Mouse (Mus musculus) thymus, adult 2 months (tissue): ENCODE results near the gene Gm21970. TPM values are rescaled to one million over a fixed set of nuclear protein-coding genes. Genes with fewer than 3 reads are reported as not detected.

Source experiments
- DNase-seq: peaks from one replicate; pipeline ENCODE4 v3.0.0; 2021
- H3K27ac ChIP-seq: fragments of 200-500 bp; 2 replicates; pipeline ENCODE4 v1.5.1; 2012; ENCODE audit warnings: low read length, control low read depth; ENCODE audit not compliant: control insufficient read depth, insufficient read depth
- H3K27me3 ChIP-seq: fragments of 200-500 bp; 2 replicates; pipeline ENCODE4 v1.6.1; 2012; ENCODE audit warnings: mild to moderate bottlenecking, low read length, moderate library complexity, mixed read lengths; ENCODE audit not compliant: control insufficient read depth, insufficient read depth
- H3K36me3 ChIP-seq: fragments of 200-500 bp; 2 replicates; pipeline ENCODE4 v1.6.1; 2012; ENCODE audit warnings: mild to moderate bottlenecking, low read length, moderate library complexity; ENCODE audit not compliant: control insufficient read depth, insufficient read depth
- H3K4me1 ChIP-seq: fragments of 200-500 bp; replicated peaks from 2 replicates; pipeline ENCODE4 v1.6.1; 2012; ENCODE audit warnings: low read length; ENCODE audit not compliant: control insufficient read depth, insufficient read depth
- H3K4me3 ChIP-seq: fragments of 200-500 bp; 2 replicates; pipeline ENCODE4 v1.5.1; 2012; ENCODE audit warnings: mild to moderate bottlenecking, low read length, control low read depth, moderate library complexity; ENCODE audit not compliant: control insufficient read depth, insufficient read depth
- CTCF ChIP-seq: fragments of 200-500 bp; IDR thresholded peaks from 2 replicates; pipeline ENCODE4 v1.5.1; 2012; ENCODE audit warnings: mild to moderate bottlenecking, control low read depth, low read length, moderate library complexity, borderline replicate concordance; ENCODE audit not compliant: control insufficient read depth, poor library complexity, insufficient read depth; ENCODE audit errors: extremely low read depth
- POLR2A ChIP-seq: fragments of 200-500 bp; IDR thresholded peaks from 2 replicates; pipeline ENCODE4 v1.6.1; 2012; ENCODE audit warnings: mild to moderate bottlenecking, low read length, control low read depth, moderate library complexity; ENCODE audit not compliant: control insufficient read depth, poor library complexity, insufficient read depth; ENCODE audit errors: extremely low read depth
- WGBS: fragments of 180-500 bp; shearing (Covaris S2); methylation state at CpG from one replicate; pipeline ENCODE4 v1.1.7; 2018; 5-methylcytosine and 5-hydroxymethylcytosine counted together
- polyA plus RNA-seq: library from polyadenylated mRNA; depleted of rRNA; stranded (reverse); fragments of >200 nt; gene quantifications from 2 replicates; pipeline ENCODE4 v1.2.3, GENCODE M21; 2012

The Gm21970 gene
- polyA plus RNA-seq, 1 experiment: not detected

DNA sequence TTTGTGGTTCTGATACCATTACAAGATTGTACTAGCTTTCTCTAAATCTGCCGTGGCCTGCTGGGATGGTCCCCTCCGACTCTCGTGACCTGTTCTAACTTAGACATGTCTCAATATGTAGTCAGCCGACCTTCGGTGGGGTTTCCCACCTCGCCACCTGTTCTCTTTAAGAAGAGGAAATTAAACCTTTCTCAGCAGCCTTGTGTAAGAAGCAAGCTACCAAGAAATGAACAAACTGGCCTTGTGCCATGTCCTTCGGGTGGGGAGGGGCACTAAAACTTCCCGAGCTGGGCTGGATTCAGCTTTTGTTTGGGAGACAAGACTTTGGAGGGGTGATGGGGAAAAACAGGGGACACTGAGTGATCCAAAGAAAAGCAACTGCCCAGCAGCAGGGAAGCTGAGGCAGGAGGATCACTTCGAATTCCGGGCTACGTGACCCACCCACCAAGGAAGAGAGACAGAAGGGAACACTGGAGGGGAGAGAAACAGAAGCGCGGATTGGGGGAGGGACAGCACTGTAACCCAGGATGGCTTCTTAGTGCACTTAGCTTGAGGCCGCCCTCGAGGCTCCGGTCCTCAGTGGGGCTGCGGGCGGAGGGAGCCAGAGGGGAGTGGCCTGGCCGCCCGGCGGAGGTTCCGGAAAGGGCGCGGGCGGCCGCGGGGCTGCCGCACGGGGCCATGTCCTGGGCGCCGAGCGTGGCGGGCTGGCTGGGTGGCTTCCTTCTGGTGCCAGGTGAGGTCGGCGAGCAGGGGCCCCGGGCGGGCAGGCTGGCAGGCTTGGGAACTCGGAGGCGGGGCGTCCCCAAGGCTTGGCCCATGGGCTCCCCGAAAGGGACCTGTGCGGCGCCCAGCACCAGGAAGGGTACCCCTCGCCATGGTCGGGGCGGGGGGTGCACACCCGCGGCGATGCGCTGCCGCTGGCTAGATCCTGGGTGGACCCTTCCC is 14.4 kb downstream of the Gm21970 start, which contains the start of gene Il10rb:
Gene Il10rb (plus strand): TSS at position 525 of the 945 bp plus-strand sequence.
- Histone ChIP-seq H3K27ac (peak within 1 kb of the TSS; percentile 81), H3K36me3 (peaks cover 6% of the 10 kb centered on the region; the same call in 1 of the 2 replicates), H3K27me3 (no peaks in the 10 kb centered on the region), H3K4me3 (peak within 1 kb of the TSS; percentile 71), H3K4me1 (peaks cover 16% of the 10 kb centered on the region)
- TF ChIP-seq POLR2A (peak; percentile 47; the same call in 1 of the 2 replicates), CTCF (peak; percentile 20; the same call in 1 of the 2 replicates)
- peak; percentile 72 for DNase-seq
- under 1% methylated on average over 51 of the region's 51 CpGs for WGBS

DNA sequence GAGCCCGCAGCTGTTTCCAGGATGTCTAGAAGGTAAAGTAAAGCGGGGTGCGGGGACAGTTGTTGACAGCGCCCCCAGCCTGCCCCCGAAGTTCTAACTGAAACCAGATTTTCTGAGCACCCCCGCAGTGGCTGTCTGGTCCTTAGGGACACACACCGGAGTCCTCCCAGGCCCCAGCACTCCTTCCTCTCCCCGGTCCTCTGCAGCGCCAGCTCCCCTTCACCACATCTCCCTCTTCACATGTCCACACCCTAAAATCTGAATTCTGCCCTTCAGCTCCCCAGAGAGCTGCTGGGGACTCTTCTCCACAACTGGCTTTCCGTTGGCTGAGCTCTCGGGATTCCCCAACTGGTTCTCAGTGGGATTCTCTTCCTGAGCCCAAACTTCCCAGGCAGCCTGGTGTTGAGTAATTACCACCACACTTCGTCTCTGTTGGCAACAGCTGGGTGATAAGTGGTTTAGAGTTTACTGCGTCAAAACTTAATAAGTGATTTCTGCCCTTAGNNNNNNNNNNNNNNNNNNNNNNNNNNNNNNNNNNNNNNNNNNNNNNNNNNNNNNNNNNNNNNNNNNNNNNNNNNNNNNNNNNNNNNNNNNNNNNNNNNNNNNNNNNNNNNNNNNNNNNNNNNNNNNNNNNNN is 15.2 kb downstream of the Gm21970 start:
- Histone ChIP-seq H3K36me3 (no peaks in the 10 kb centered on the region; the same call in 1 of the 2 replicates), H3K27ac (peak overlapping the region; percentile 81; the same call in 1 of the 2 replicates), H3K27me3 (no peaks in the 10 kb centered on the region), H3K4me1 (peaks cover 16% of the 10 kb centered on the region), H3K4me3 (peak overlapping the region; percentile 71)
- no peak for TF ChIP-seq POLR2A
- no peak for TF ChIP-seq CTCF
- 5% methylated on average over 13 of the region's 13 CpGs for WGBS
- no peak for DNase-seq

DNA sequence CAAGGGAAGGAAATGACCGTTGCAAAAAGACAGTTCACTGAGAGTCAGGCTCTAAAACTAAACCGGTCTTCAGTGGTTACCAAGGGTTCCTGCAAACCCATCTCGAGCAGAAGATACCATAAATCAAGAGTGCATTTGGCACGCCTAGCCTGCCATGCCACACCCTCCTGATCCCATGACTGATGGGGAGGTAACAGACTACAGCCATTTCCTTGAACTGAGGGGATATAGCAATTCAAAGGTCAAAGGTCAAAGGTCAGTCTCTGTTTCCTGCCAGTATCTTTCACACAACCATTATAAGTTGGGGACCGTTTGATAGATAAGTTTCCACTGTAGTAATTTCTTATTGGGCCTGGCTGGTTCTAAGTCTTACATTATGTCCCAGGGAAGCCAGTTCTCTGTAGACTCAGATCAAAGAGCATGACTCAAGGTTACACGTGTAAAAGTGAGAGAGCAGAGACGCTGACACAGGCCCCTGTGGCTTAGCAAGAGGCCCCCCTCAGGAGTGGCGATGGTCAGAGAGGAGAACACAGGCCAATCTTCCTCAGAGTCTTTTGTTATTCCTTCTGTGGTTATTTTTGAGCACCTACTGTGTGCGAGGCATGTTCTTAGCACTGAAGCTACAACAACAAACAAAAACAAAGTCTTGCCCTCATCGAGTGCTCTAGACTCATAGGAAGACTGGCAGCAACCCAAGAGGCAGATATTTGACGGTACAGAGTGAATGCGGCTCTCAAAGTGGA is 21.8 kb downstream of the Gm21970 start:
- DNase-seq: no peak
- H3K4me3 ChIP-seq: no peak overlapping the region
- no peaks in the 10 kb centered on the region for H3K27me3 ChIP-seq
- 32% methylated on average over 12 of the region's 12 CpGs for WGBS
- TF ChIP-seq CTCF: no peak
- no peak for TF ChIP-seq POLR2A
- peaks cover 31% of the 10 kb centered on the region for H3K36me3 ChIP-seq
- no peak overlapping the region for H3K27ac ChIP-seq
- peaks cover 6% of the 10 kb centered on the region; the same call in 1 of the 2 replicates for H3K4me1 ChIP-seq

DNA sequence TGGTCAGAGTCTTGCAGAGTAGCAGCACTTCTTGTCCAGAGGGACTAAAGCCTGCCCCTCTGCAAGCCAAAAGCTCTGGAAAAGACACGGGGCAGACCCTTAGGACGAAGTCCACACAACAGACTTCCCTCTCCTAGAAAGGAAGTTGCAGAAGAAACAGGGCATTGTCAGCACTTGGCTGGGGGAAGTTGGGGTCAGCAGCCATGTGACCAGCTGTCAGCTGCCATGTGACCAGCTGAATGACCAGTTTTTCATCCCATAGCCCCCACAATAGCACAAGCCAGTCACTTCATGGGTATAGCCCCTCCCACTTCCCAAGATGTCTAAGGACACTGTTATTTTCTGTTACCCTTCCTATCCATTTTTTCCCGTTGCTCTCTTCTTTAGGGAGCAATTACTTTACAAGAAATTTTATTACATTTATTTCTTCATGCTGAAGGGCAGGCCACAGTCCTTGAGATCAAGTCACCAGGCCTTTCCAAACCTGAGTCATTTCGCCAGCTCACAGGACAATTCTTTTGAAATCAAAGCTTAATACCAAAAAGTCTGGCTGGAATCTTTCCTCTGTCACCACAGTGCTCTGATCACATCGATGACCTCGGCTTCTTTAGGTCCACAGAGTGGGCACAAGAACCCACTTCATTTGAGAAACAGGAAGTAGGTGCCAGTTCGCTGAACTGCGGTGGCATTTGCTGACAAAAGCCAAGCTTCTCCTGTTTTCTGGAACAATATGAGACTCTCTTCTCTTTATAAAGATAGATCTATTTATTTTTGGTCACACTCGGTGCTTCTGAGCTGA is 24.1 kb downstream of the Gm21970 start:
- H3K4me1 ChIP-seq: peaks cover 6% of the 10 kb centered on the region; the same call in 1 of the 2 replicates
- DNase-seq: no peak
- H3K27me3 ChIP-seq: no peaks in the 10 kb centered on the region
- WGBS: 69% methylated on average over 9 of the region's 9 CpGs
- peaks cover 46% of the 10 kb centered on the region for H3K36me3 ChIP-seq
- TF ChIP-seq CTCF (no peak), POLR2A (no peak)
- H3K4me3 ChIP-seq: no peak overlapping the region
- no peak overlapping the region for H3K27ac ChIP-seq

DNA sequence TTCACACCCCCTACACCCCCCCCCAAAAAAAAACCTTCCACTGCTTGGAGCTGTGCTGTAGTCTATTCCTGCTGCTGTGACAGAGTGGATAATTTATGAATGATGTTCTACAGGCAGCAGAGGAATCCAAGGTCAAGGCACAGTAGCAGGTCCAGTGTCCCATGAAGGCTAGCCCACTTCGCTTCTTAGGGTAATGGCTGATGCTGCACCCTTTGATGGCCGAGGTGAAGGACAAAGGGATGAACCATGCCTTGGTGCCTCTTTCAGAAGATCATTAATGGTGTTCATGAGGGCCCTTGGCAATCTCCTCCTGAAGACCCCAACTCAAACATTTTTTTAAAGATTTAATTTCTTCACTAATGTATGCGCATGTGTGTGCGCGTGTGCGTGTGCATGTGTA is 24.8 kb downstream of the Gm21970 start:
- peaks cover 47% of the 10 kb centered on the region for H3K36me3 ChIP-seq
- no peak for TF ChIP-seq CTCF
- TF ChIP-seq POLR2A: no peak
- no peak overlapping the region for H3K4me3 ChIP-seq
- no peak overlapping the region for H3K27ac ChIP-seq
- no peak for DNase-seq
- peaks cover 6% of the 10 kb centered on the region; the same call in 1 of the 2 replicates for H3K4me1 ChIP-seq
- no peaks in the 10 kb centered on the region for H3K27me3 ChIP-seq
- 99% methylated on average over 6 of the region's 6 CpGs for WGBS

DNA sequence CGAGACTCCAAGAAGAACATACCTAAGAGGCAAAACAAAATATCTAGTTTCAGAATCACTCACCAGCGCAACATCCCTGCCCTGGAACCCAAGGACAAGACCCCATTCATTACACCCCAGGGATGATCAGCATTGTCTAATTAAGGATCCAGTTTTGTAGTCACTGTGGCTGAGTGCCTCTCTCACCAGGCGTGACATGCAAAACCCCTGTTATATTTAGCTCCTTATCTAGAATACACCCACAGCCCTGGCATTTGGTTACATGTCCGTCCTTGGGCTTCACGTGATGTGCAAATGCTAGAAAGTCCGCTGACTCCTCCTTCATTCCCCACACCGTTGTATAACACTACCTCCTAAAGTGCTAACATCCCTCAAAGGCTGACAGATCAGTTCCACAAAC is 25.4 kb downstream of the Gm21970 start:
- no peak for DNase-seq
- 95% methylated on average over 7 of the region's 7 CpGs for WGBS

More for the DNA sequence above, 25.4 kb downstream of the Gm21970 start:
- TF ChIP-seq POLR2A (no peak), CTCF (no peak)
- Histone ChIP-seq H3K4me1 (peaks cover 6% of the 10 kb centered on the region; the same call in 1 of the 2 replicates), H3K27me3 (no peaks in the 10 kb centered on the region), H3K36me3 (peaks cover 50% of the 10 kb centered on the region), H3K27ac (no peak overlapping the region), H3K4me3 (no peak overlapping the region)
